Mouse (Mus musculus) neutrophil, adult 59 days (primary cell): Measurements from ENCODE around the gene Tbc1d4. TPM values are rescaled to one million over a fixed set of nuclear protein-coding genes. Genes with fewer than 3 reads are reported as not detected.

Source experiments
- total RNA-seq, 2 experiments: library from RNA; stranded (reverse); gene quantifications; 1 replicate in 1 of 2; 2 replicates in 1 of 2; pipeline ENCODE4 v1.2.4; 2023

Tbc1d4 gene
- total RNA-seq = 1 to 10 TPM; 4.9 to 5.5 TPM

GRCm38 (mm10) chr14:101608519-101609368 is at the start of gene Tbc1d4:
Tbc1d4 (minus strand) TSS chr14:101609191.

GRCm38 (mm10) chr14:101653581-101654525 is 44.9 kb upstream of the Tbc1d4 start, which contains the start of gene Uchl3:
Uchl3 (plus strand) TSS chr14:101653967.

GRCm38 (mm10) chr14:101640153-101640843 is 31.3 kb upstream of the Tbc1d4 start, which contains the start of gene Commd6:
Commd6 (minus strand) TSS chr14:101640686.

Other genes starting within 250 kb of the Tbc1d4 start
- 10 to 100 TPM; 27.7 to 30.0 TPM for gene Commd6, start 31.5 kb upstream of the Tbc1d4 start, total RNA-seq
- gene Uchl3, start 44.8 kb upstream of the Tbc1d4 start, total RNA-seq = 10 to 100 TPM; 10.7 to 11.2 TPM
- not detected for gene Gm9922, start 120.6 kb upstream of the Tbc1d4 start, total RNA-seq
- not detected for gene Lmo7, start 120.8 kb upstream of the Tbc1d4 start, total RNA-seq